8 mouse cellular contexts compared by ENCODE assay signal in the genomic region with DNA sequence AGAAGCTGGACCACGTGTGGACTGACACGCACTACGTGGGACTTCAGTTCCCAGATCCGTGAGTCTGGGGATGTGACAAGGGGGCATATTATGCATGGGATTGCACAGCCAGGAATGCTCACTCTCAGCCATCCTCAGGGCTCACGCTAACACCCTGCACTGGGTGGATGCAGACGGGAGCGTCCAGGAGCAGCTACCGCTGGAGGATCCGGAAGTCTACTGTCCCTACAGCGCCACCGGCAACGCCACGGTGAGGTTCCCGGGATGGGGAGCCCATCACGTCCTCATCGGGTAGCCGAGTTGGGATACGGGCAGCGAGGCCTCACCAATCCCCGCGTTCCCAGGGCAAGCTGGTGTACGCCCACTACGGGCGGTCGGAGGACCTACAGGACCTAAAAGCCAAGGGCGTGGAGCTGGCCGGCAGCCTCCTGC. TPM values are rescaled to one million over a fixed set of nuclear protein-coding genes. Genes with fewer than 3 reads are reported as not detected.
DNase-seq lines count a peak whose midpoint lies in the region; ATAC-seq and TF ChIP-seq lines count a peak whose summit lies in the region.

No protein-coding gene starts in this region.

- no peaks in the 10 kb centered on the region; the same call in 1 of the 2 replicates for H3K4me1 ChIP-seq in cerebellum, adult 2 months (ENCODE audit: control insufficient read depth, insufficient read depth, low read length)
- 0 out of 2 replicates have a peak, but pooled peaks cover under 1% of the 10 kb centered on the region for H3K4me1 ChIP-seq in intestine, embryonic 14.5 days (replicated peaks; ENCODE audit: control insufficient read depth, insufficient read depth, low read length)
- peaks cover 10% of the 10 kb centered on the region for H3K4me1 ChIP-seq in limb, embryonic 10.5 days
- peaks cover 7% of the 10 kb centered on the region for H3K4me1 ChIP-seq in midbrain, embryonic 11.5 days (ENCODE audit: control insufficient read depth, insufficient read depth, low read length)
- no peaks in the 10 kb centered on the region for H3K4me1 ChIP-seq in stomach, postnatal 0 days (replicated peaks; ENCODE audit: control insufficient read depth, insufficient read depth)

- H3K9me3 ChIP-seq in intestine, embryonic 14.5 days (ENCODE audit: control insufficient read depth, low read length) = no peaks in the 10 kb centered on the region
- no peaks in the 10 kb centered on the region for H3K9me3 ChIP-seq in limb, embryonic 10.5 days (replicated peaks)
- H3K9me3 ChIP-seq in midbrain, embryonic 11.5 days (ENCODE audit: control insufficient read depth, low read length) = no peaks in the 10 kb centered on the region
- no peaks in the 10 kb centered on the region for H3K9me3 ChIP-seq in stomach, postnatal 0 days (ENCODE audit: control insufficient read depth, low read length)

- no peak overlapping the region for H3K27ac ChIP-seq in cerebellum, adult 2 months (ENCODE audit: insufficient read depth, low read length)
- H3K27ac ChIP-seq in intestine, embryonic 14.5 days (ENCODE audit: low read depth) = no peak overlapping the region
- H3K27ac ChIP-seq in limb, embryonic 10.5 days = 0 out of 2 replicates have a peak overlapping the region, but pooled peaks have one; percentile 12
- no peak overlapping the region for H3K27ac ChIP-seq in midbrain, embryonic 11.5 days (ENCODE audit: low read depth, low read length)
- no peak overlapping the region for H3K27ac ChIP-seq in stomach, postnatal 0 days (replicated peaks)

- H3K27me3 ChIP-seq in cerebellum, adult 2 months (ENCODE audit: control insufficient read depth, insufficient read depth, low read length) = no peaks in the 10 kb centered on the region
- peaks cover 5% of the 10 kb centered on the region; the same call in 1 of the 2 replicates for H3K27me3 ChIP-seq in intestine, embryonic 14.5 days (replicated peaks; ENCODE audit: control insufficient read depth, insufficient read depth, low read length)
- H3K27me3 ChIP-seq in limb, embryonic 10.5 days (ENCODE audit: low read depth, poor library complexity, severe bottlenecking) = peaks cover 35% of the 10 kb centered on the region
- H3K27me3 ChIP-seq in midbrain, embryonic 11.5 days (ENCODE audit: control insufficient read depth, insufficient read depth, low read length) = no peaks in the 10 kb centered on the region
- H3K27me3 ChIP-seq in stomach, postnatal 0 days (ENCODE audit: control insufficient read depth, insufficient read depth, low read length) = no peaks in the 10 kb centered on the region

- peak overlapping the region; percentile 47 for H3K4me2 ChIP-seq in intestine, embryonic 14.5 days (ENCODE audit: low read length)
- peak overlapping the region; percentile 48 for H3K4me2 ChIP-seq in midbrain, embryonic 11.5 days
- H3K4me2 ChIP-seq in stomach, postnatal 0 days (replicated peaks; ENCODE audit: low read depth) = peak overlapping the region; percentile 42

- peak; percentile 42 for DNase-seq in Muller cell, postnatal 12 days (ENCODE audit: inconsistent ontology term)
- DNase-seq in cerebellum, adult 2 months = peak; percentile 82 to 84
- DNase-seq in frontal cortex, postnatal 25 days (ENCODE audit: low spot score in 2 of 2) = peak; percentile 22 to 32
- DNase-seq in intestine, embryonic 14.5 days (ENCODE audit: low spot score) = no peak
- DNase-seq in limb, embryonic 10.5 days (ENCODE audit: low spot score) = peak; percentile 57
- DNase-seq in midbrain, embryonic 11.5 days (ENCODE audit: low spot score, missing footprints) = peak; percentile 92
- peak; percentile 48 for DNase-seq in stomach, postnatal 0 days (ENCODE audit: low spot score)

- peak overlapping the region; percentile 59 for H3K4me3 ChIP-seq in cerebellum, adult 2 months (replicated peaks; ENCODE audit: insufficient read depth, low read depth, low read length)
- peak overlapping the region; percentile 18 for H3K4me3 ChIP-seq in intestine, embryonic 14.5 days (ENCODE audit: low read depth, low read length)
- peak overlapping the region; percentile 38 for H3K4me3 ChIP-seq in limb, embryonic 10.5 days
- H3K4me3 ChIP-seq in midbrain, embryonic 11.5 days (ENCODE audit: low read depth, low read length) = peak overlapping the region; percentile 14
- H3K4me3 ChIP-seq in stomach, postnatal 0 days (ENCODE audit: low read depth, low read length) = peak overlapping the region; percentile 15; the same call in 1 of the 2 replicates

- TF ChIP-seq POLR2A in cerebellum, adult 2 months (IDR thresholded peaks at IDR 0.05; ENCODE audit: borderline replicate concordance, insufficient read depth, low read length) = no peak

- no peak; the same call in 1 of the 2 replicates for ATAC-seq in intestine, embryonic 14.5 days (replicated peaks; ENCODE audit: low FRiP score, low TSS enrichment, low read depth)
- peak; percentile 59 for ATAC-seq in midbrain, embryonic 11.5 days (ENCODE audit: low FRiP score)
- no peak for ATAC-seq in stomach, postnatal 0 days (ENCODE audit: low FRiP score, low TSS enrichment)
- ATAC-seq in granulocyte monocyte progenitor cell, adult 5-6 weeks (replicated peaks; ENCODE audit: poor library complexity, severe bottlenecking) = no peak

- H3K36me3 ChIP-seq in intestine, embryonic 14.5 days (ENCODE audit: control insufficient read depth, insufficient read depth, low read length) = no peaks in the 10 kb centered on the region
- no peaks in the 10 kb centered on the region for H3K36me3 ChIP-seq in limb, embryonic 10.5 days
- no peaks in the 10 kb centered on the region for H3K36me3 ChIP-seq in midbrain, embryonic 11.5 days (ENCODE audit: control insufficient read depth, insufficient read depth, low read length)
- no peaks in the 10 kb centered on the region for H3K36me3 ChIP-seq in stomach, postnatal 0 days (ENCODE audit: control insufficient read depth, insufficient read depth, low read length)

- no peak for TF ChIP-seq EP300 in stomach, postnatal 0 days (optimal IDR thresholded peaks at IDR 0.05)

- 4% methylated on average over 27 of the region's 27 CpGs for WGBS in cerebellum, adult 2 months
- 8% methylated on average over 26 of the region's 27 CpGs for WGBS in intestine, embryonic 14.5 days
- WGBS in limb, embryonic 10.5 days = 6% methylated on average over 27 of the region's 27 CpGs
- WGBS in midbrain, embryonic 11.5 days = 7% methylated on average over 27 of the region's 27 CpGs
- 9% methylated on average over 27 of the region's 27 CpGs for whole genome bisulfite sequencing in stomach, postnatal 0 days

- H3K9ac ChIP-seq in intestine, embryonic 14.5 days (ENCODE audit: low read length) = no peak overlapping the region
- peak overlapping the region; percentile 50 for H3K9ac ChIP-seq in midbrain, embryonic 11.5 days (ENCODE audit: low read length)
- H3K9ac ChIP-seq in stomach, postnatal 0 days (ENCODE audit: low read length) = peak overlapping the region; percentile 35

- TF ChIP-seq CTCF in cerebellum, adult 2 months (IDR thresholded peaks at IDR 0.05; ENCODE audit: borderline replicate concordance, insufficient read depth, low read depth, low read length) = peak; percentile 56
- TF ChIP-seq CTCF in stomach, postnatal 0 days (IDR thresholded peaks at IDR 0.05; ENCODE audit: low read depth) = peak; percentile 54

RNA-seq across cellular contexts. Expression of a gene that starts 4.8 kb away (rescaled TPM):
- 6.7 and 6.8 TPM in 2 replicates for polyA plus RNA-seq in cerebellum, adult 2 months (2012; rRNA removed)
- 0.34 and 0.38 TPM in 2 replicates for polyA plus RNA-seq in intestine, embryonic 14.5 days (2014; fragmentation: Nextera tagmentation; extraction: Ambion mirVana)
- 0.79 and 1.4 TPM in 2 replicates for polyA plus RNA-seq in limb, embryonic 10.5 days (2016; fragmentation: Nextera tagmentation; extraction: Ambion mirVana)
- 2.0 and 2.1 TPM in 2 replicates for polyA plus RNA-seq in midbrain, embryonic 11.5 days (2014; fragmentation: Nextera tagmentation; extraction: Ambion mirVana)
- polyA plus RNA-seq in stomach, postnatal 0 days (2015; fragmentation: Nextera tagmentation; extraction: Ambion mirVana) = 1.2 and 1.3 TPM in 2 replicates
- total RNA-seq in granulocyte monocyte progenitor cell, adult 5-6 weeks (2014; fragmentation: Nextera tagmentation) = 5.8 and 20.3 TPM in 2 replicates
- 7.5 and 10.2 TPM in 2 replicates for total RNA-seq in granulocyte monocyte progenitor cell, adult 5-6 weeks (2017)

RNA-seq across cellular contexts. Expression of a gene that starts 21.2 kb away (rescaled TPM):
- polyA plus RNA-seq in cerebellum, adult 2 months (2012; rRNA removed) = 125 and 135 TPM in 2 replicates
- polyA plus RNA-seq in intestine, embryonic 14.5 days (2014; fragmentation: Nextera tagmentation; extraction: Ambion mirVana) = 3.5 and 6.7 TPM in 2 replicates
- polyA plus RNA-seq in limb, embryonic 10.5 days (2016; fragmentation: Nextera tagmentation; extraction: Ambion mirVana) = not detected in 2 replicates
- polyA plus RNA-seq in midbrain, embryonic 11.5 days (2014; fragmentation: Nextera tagmentation; extraction: Ambion mirVana) = 30.6 and 31.1 TPM in 2 replicates
- 2.3 and 2.7 TPM in 2 replicates for polyA plus RNA-seq in stomach, postnatal 0 days (2015; fragmentation: Nextera tagmentation; extraction: Ambion mirVana)
- total RNA-seq in granulocyte monocyte progenitor cell, adult 5-6 weeks (2014; fragmentation: Nextera tagmentation) = not detected in 2 replicates
- total RNA-seq in granulocyte monocyte progenitor cell, adult 5-6 weeks (2017) = not detected in 2 replicates

RNA-seq across cellular contexts. Expression of a gene that starts 26.4 kb away (rescaled TPM):
- polyA plus RNA-seq in cerebellum, adult 2 months (2012; rRNA removed) = 56.0 and 61.7 TPM in 2 replicates
- polyA plus RNA-seq in intestine, embryonic 14.5 days (2014; fragmentation: Nextera tagmentation; extraction: Ambion mirVana) = 29.0 and 29.4 TPM in 2 replicates
- 14.7 and 16.4 TPM in 2 replicates for polyA plus RNA-seq in limb, embryonic 10.5 days (2016; fragmentation: Nextera tagmentation; extraction: Ambion mirVana)
- polyA plus RNA-seq in midbrain, embryonic 11.5 days (2014; fragmentation: Nextera tagmentation; extraction: Ambion mirVana) = 19.0 and 19.8 TPM in 2 replicates
- polyA plus RNA-seq in stomach, postnatal 0 days (2015; fragmentation: Nextera tagmentation; extraction: Ambion mirVana) = 30.8 and 34.3 TPM in 2 replicates
- 146 and 159 TPM in 2 replicates for total RNA-seq in granulocyte monocyte progenitor cell, adult 5-6 weeks (2014; fragmentation: Nextera tagmentation)
- total RNA-seq in granulocyte monocyte progenitor cell, adult 5-6 weeks (2017) = 4.0 and 7.4 TPM in 2 replicates

RNA-seq across cellular contexts. Expression of a gene that starts 39.1 kb away (rescaled TPM):
- polyA plus RNA-seq in cerebellum, adult 2 months (2012; rRNA removed) = 11.3 and 15.1 TPM in 2 replicates
- 112 and 126 TPM in 2 replicates for polyA plus RNA-seq in intestine, embryonic 14.5 days (2014; fragmentation: Nextera tagmentation; extraction: Ambion mirVana)
- polyA plus RNA-seq in limb, embryonic 10.5 days (2016; fragmentation: Nextera tagmentation; extraction: Ambion mirVana) = 153 and 165 TPM in 2 replicates
- 58.8 and 61.4 TPM in 2 replicates for polyA plus RNA-seq in midbrain, embryonic 11.5 days (2014; fragmentation: Nextera tagmentation; extraction: Ambion mirVana)
- polyA plus RNA-seq in stomach, postnatal 0 days (2015; fragmentation: Nextera tagmentation; extraction: Ambion mirVana) = 77.3 and 85.9 TPM in 2 replicates
- total RNA-seq in granulocyte monocyte progenitor cell, adult 5-6 weeks (2014; fragmentation: Nextera tagmentation) = not detected in 2 replicates
- 0.62 TPM in 1 of 2 replicates, not detected in the other for total RNA-seq in granulocyte monocyte progenitor cell, adult 5-6 weeks (2017)

RNA-seq across cellular contexts. Expression of a gene that starts 41.2 kb away (rescaled TPM):
- 410 and 442 TPM in 2 replicates for polyA plus RNA-seq in cerebellum, adult 2 months (2012; rRNA removed)
- 390 and 430 TPM in 2 replicates for polyA plus RNA-seq in intestine, embryonic 14.5 days (2014; fragmentation: Nextera tagmentation; extraction: Ambion mirVana)
- polyA plus RNA-seq in limb, embryonic 10.5 days (2016; fragmentation: Nextera tagmentation; extraction: Ambion mirVana) = 257 and 295 TPM in 2 replicates
- polyA plus RNA-seq in midbrain, embryonic 11.5 days (2014; fragmentation: Nextera tagmentation; extraction: Ambion mirVana) = 432 and 501 TPM in 2 replicates
- polyA plus RNA-seq in stomach, postnatal 0 days (2015; fragmentation: Nextera tagmentation; extraction: Ambion mirVana) = 345 and 374 TPM in 2 replicates
- 335 and 473 TPM in 2 replicates for total RNA-seq in granulocyte monocyte progenitor cell, adult 5-6 weeks (2014; fragmentation: Nextera tagmentation)
- 226 and 299 TPM in 2 replicates for total RNA-seq in granulocyte monocyte progenitor cell, adult 5-6 weeks (2017)
